Mouse (Mus musculus) leukemia stem cell, adult 10-12 weeks (primary cell): ENCODE measurements around the gene Zfp260. TPM values are rescaled to one million over a fixed set of nuclear protein-coding genes. Genes with fewer than 3 reads are reported as not detected.

Source experiments
- polyA plus RNA-seq: library from polyadenylated mRNA; stranded (reverse); fragments of >175 nt; gene quantifications from 2 replicates; pipeline ENCODE4 v1.2.3, GENCODE M21; 2012; ENCODE audit warnings: low replicate concordance

Zfp260 gene
- polyA plus RNA-seq = 0.48 and 0.87 TPM in 2 replicates

DNA sequence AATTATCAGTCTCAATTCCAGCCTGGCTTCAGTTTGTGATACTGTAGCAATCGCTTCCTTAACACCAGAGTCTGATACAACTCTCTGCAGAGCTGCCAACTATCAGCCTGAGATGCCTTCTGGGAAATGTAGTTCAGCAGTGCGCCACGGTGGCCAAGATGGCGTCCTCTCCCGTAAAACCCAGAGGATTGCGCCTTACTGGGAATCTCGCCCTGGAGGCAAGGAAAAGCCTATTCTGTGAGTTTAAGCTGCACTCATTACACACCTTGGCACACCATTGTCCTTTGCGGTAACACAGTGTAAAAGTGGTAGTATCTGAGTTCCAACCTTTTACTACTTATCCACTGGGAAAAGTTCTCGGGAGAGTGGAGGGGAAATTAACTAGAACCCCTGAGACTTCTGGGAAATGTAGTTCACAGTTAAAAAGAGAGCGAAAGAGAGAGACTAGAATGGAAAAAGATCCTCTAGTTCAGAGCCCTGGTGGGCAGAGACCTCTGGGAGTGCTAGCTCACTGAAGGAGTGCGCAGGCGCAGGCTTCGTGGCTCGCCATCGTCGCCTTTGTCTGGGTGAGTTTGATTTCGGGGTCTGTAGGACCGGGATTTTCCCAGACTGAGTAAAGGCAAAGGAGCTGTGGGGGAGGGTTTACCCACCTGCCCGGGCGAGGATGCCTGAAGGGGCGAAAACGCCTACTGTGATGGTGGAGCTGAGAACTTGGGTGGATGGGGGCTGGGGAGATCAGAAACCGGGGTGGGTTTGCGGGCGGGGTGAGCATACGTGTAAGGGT is at the start of gene Zfp260:
TSS of gene Zfp260 (plus strand) at position 132 of the 784 bp plus-strand sequence.

GRCm38 (mm10) chr7:30050882-30051548 is 43.6 kb upstream of the Zfp260 start, which contains the start of gene Zfp14:
Gene Zfp14, minus strand, starts transcription at chr7:30051380.

DNA sequence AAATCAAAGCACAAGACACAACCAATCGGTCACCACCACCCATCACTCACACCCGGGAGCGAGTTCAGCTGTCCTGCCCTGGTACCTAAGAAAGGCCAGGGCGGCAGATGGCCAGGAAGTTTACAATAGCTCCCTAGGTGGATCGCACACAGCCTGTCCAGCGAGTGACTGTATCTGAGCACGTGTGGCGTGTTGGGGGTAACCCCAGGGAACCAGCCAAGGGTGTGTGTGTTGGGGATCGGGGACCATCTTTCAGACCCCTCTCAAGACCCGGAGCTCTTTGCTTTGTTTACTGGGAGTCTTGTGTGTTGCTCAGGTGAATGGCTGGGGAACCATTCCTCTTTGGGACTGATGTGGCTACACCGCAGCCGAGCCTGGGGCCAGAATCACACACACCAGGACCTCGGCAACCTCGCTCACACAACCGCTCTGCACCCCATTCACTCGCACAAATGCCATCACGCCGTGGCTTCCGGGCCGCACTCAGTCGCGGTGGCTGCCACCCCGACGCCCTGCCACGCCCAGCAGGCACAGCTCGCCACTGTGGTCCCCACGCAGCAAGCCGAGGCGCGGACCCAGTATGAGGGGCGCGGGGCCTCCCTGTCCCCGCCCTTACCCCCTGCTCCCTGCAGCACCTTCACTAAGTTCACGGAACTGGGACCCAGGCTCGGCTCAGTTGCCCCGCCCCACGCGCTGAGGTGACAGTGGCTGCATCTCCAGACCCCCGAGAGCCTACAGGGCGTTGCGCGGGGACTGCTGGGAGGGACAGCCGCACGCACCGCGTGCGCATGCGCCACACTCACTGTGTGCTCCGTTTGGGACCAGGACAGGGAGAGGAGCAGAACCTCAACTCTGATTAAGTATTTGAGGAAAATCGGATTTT is 22.2 kb upstream of the Zfp260 start, which contains the start of gene Zfp82:
TSS of gene Zfp82 (minus strand) at position 755 of the 883 bp plus-strand sequence.

DNA sequence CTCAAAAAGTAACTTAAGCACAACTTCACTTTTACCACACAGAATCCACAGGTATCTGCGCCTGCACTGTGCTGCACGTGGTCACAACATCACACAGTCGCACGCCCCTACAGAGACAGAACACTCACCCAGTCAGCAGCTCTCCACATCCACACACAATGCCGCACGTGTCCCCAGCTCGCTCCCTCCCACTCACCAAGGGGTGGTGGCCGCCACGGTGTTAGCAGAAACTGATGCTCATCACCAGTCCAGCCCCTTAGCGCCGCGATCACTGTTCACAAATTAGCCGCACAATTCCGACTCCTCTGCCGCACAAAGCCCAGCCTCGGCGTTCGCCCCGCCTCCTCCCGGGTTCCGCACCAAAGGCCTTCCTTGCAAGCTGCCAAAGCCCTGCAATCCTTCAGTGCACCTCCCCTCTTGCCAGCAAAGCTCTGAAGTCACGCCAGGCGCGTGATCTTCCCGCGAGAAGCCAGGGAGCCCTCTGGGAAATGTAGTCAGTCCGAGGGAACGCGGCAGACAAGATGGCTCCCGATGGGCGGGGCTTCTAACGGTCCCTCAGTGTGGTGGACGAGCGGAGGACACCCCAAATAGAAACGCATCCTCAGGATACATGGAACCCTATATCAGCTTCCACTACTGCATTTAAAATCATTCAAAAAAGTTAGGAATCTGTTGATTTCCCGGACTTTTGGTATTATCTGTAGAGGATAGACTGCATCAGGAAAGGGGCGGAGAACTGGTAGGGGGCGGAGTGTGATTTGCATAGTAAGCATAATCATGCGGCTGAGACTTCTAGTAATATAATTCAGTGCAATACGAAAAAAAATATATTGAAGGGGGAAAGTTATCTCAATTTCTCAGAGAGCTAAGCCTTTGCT is 4.2 kb upstream of the Zfp260 start, which contains the start of the genes Gm26920 and Zfp566:
TSS of gene Gm26920 (minus strand) at position 319 of the 878 bp plus-strand sequence.
TSS of gene Zfp566 (minus strand) at position 436 of the 878 bp plus-strand sequence.

DNA sequence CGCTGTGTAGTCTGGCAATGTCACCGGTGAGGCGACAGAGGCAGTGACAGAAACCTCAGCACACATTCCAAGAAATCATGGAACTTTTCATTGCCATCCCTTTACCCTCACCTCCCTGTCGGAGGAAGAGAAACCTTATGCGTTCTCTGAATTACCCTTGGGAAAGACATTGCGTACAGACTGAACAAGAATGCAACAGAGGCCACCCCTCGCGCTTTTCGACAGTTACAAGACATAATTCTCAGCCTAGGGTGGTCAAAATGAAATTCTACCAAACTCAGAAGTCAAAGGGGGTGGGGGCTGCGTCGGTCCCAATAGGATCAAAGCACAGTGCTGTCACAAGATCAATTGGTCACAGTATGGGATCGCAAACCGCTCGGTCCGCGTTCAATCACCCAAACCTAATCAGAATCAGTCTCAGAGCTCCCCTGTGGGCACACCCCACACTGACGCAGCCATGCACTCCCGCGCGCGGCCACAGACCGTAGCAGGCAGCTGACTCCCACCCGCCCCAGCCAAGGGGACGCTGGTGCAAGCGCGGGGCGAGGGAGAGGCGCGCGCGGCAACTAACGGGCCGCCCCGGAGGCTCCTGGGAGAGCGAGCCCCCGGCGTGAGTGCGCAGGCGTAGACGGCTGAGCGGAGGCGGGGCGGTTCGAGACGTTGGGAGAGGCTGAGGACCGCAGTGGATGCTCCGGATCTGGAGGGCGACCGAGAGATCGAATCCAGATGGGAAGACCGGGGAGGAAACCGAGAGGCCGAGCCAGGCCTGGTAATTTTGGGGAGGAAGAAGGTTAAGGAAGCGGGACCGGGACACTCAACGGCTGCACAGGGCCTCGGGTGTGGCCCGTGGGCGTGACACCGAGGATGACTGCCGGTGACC is 27.0 kb downstream of the Zfp260 start, which contains the start of gene Zfp382:
TSS of gene Zfp382 (plus strand) at position 635 of the 880 bp plus-strand sequence.

Other genes starting within 250 kb of the Zfp260 start
- 0.16 and 0.20 TPM in 2 replicates for gene Zfp940, start 241.1 kb upstream of the Zfp260 start, polyA plus RNA-seq
- gene Zfp420, start 234.8 kb upstream of the Zfp260 start, polyA plus RNA-seq = 0.41 and 0.74 TPM in 2 replicates
- gene Zfp27, start 188.2 kb upstream of the Zfp260 start, polyA plus RNA-seq = 0.30 and 0.34 TPM in 2 replicates
- gene Zfp383, start 186.6 kb upstream of the Zfp260 start, polyA plus RNA-seq = not detected in 2 replicates
- 4.0 and 5.1 TPM in 2 replicates for gene Zfp74, start 140.7 kb upstream of the Zfp260 start, polyA plus RNA-seq
- 1.4 and 3.7 TPM in 2 replicates for gene Zfp568, start 110.8 kb upstream of the Zfp260 start, polyA plus RNA-seq
- gene Zfp14, start 43.4 kb upstream of the Zfp260 start, polyA plus RNA-seq = not detected in 2 replicates
- 0.14 and 0.46 TPM in 2 replicates for gene Zfp82, start 21.9 kb upstream of the Zfp260 start, polyA plus RNA-seq
- gene Gm26920, start 4.4 kb upstream of the Zfp260 start, polyA plus RNA-seq = not detected in 2 replicates
- 0.27 and 0.80 TPM in 2 replicates for gene Zfp566, start 4.2 kb upstream of the Zfp260 start, polyA plus RNA-seq
- 4.5 and 5.5 TPM in 2 replicates for gene Zfp382, start 27.2 kb downstream of the Zfp260 start, polyA plus RNA-seq
- 1.1 and 2.7 TPM in 2 replicates for gene Zfp146, start 75.0 kb downstream of the Zfp260 start, polyA plus RNA-seq
- not detected in 2 replicates for gene Cox7a1, start 89.4 kb downstream of the Zfp260 start, polyA plus RNA-seq
- 94.0 and 122 TPM in 2 replicates for gene Capns1, start 104.0 kb downstream of the Zfp260 start, polyA plus RNA-seq
- gene Polr2i, start 137.2 kb downstream of the Zfp260 start, polyA plus RNA-seq = 28.6 and 47.9 TPM in 2 replicates
- gene Tbcb, start 137.5 kb downstream of the Zfp260 start, polyA plus RNA-seq = 10.1 and 15.2 TPM in 2 replicates
- gene Ovol3, start 140.9 kb downstream of the Zfp260 start, polyA plus RNA-seq = not detected in 2 replicates
- 0.24 TPM in 1 of 2 replicates, not detected in the other for gene Thap8, start 185.3 kb downstream of the Zfp260 start, polyA plus RNA-seq
- gene Wdr62, start 185.6 kb downstream of the Zfp260 start, polyA plus RNA-seq = 22.7 and 114 TPM in 2 replicates
- 0.65 and 4.6 TPM in 2 replicates for gene Clip3, start 197.0 kb downstream of the Zfp260 start, polyA plus RNA-seq
- gene Alkbh6, start 213.9 kb downstream of the Zfp260 start, polyA plus RNA-seq = 91.3 and 100.0 TPM in 2 replicates
- gene Syne4, start 220.0 kb downstream of the Zfp260 start, polyA plus RNA-seq = 1.8 and 1.9 TPM in 2 replicates
- gene E130208F15Rik, start 227.0 kb downstream of the Zfp260 start, polyA plus RNA-seq = 0.96 and 1.7 TPM in 2 replicates
- gene Sdhaf1, start 229.1 kb downstream of the Zfp260 start, polyA plus RNA-seq = 4.7 and 8.8 TPM in 2 replicates